Mouse (Mus musculus): Measurements from ENCODE around the gene Net1. TPM values are rescaled to one million over a fixed set of nuclear protein-coding genes. Genes with fewer than 3 reads are reported as not detected.

The Net1 gene
- polyA plus RNA-seq (2012; rRNA removed) = 18.3 and 20.7 TPM in 2 replicates

GRCm38 (mm10) chr13:3917571-3918311 lies at the start of gene Net1, which contains the start of gene Tubal3:
TSS of gene Net1 (minus strand) at chr13:3918220.
TSS of gene Tubal3 (plus strand) at chr13:3918274.

GRCm38 (mm10) chr13:3945249-3945648 lies 27.2 kb upstream of the Net1 start, which contains the start of gene Ucn3:
TSS of gene Ucn3 (minus strand) at chr13:3945349.

GRCm38 (mm10) chr13:3853648-3854333 lies 64.2 kb downstream of the Net1 start, which contains the start of gene Calm5:
TSS of gene Calm5 (plus strand) at chr13:3854173.

GRCm38 (mm10) chr13:3837312-3837807 lies 80.7 kb downstream of the Net1 start, which contains the start of gene Calm4:
TSS of gene Calm4 (plus strand) at chr13:3837757.

Other genes with a start within 250 kb of the Net1 start
- gene Calml3, start 113.9 kb downstream of the Net1 start, polyA plus RNA-seq (2012; rRNA removed) = 0.83 and 1.5 TPM in 2 replicates
- gene Calm4, start 80.5 kb downstream of the Net1 start, polyA plus RNA-seq (2012; rRNA removed) = not detected in 2 replicates
- gene Calm5, start 64.0 kb downstream of the Net1 start, polyA plus RNA-seq (2012; rRNA removed) = not detected in 2 replicates
- 0.19 and 0.33 TPM in 2 replicates for gene Tubal3, start 54 bp upstream of the Net1 start, polyA plus RNA-seq (2012; rRNA removed)
- gene Ucn3, start 27.1 kb upstream of the Net1 start, polyA plus RNA-seq (2012; rRNA removed) = not detected in 2 replicates
- 15.6 and 16.9 TPM in 2 replicates for gene Akr1c14, start 130.8 kb upstream of the Net1 start, polyA plus RNA-seq (2012; rRNA removed)
- gene Akr1c18, start 232.4 kb upstream of the Net1 start, polyA plus RNA-seq (2012; rRNA removed) = 37.3 and 46.9 TPM in 2 replicates

All from ovary, adult 2 months (tissue).